Mouse (Mus musculus) ovary, postnatal 14 days (tissue): Measurements from ENCODE around the gene Ppp5c.

Experiments
- DNase-seq: peaks from one replicate; pipeline ENCODE4 v3.0.0; 2022; ENCODE audit warnings: low spot score

Ppp5c gene

GRCm38 (mm10) chr7:16982859-16983568 lies 44.7 kb downstream of the Ppp5c start, which contains the start of gene Gm42372:
Gene Gm42372, plus strand, starts transcription at chr7:16983086.
- DNase-seq: no peak

GRCm38 (mm10) chr7:16980348-16980747 lies 47.4 kb downstream of the Ppp5c start:
- DNase-seq: no peak

- DNase-seq: no peak
These were observed 49.1 kb downstream of the Ppp5c start for GRCm38 (mm10) chr7:16978593-16978992.

GRCm38 (mm10) chr7:16978173-16978572 lies 49.6 kb downstream of the Ppp5c start:
- DNase-seq: no peak

GRCm38 (mm10) chr7:16976298-16976697 lies 51.4 kb downstream of the Ppp5c start:
- DNase-seq: no peak

GRCm38 (mm10) chr7:16974018-16974417 lies 53.7 kb downstream of the Ppp5c start:
- DNase-seq: no peak

GRCm38 (mm10) chr7:16971160-16971559 lies 56.6 kb downstream of the Ppp5c start:
- no peak for DNase-seq

GRCm38 (mm10) chr7:16968414-16968813 lies 59.3 kb downstream of the Ppp5c start:
- DNase-seq: no peak

GRCm38 (mm10) chr7:16961678-16962077 lies 66.0 kb downstream of the Ppp5c start:
- no peak for DNase-seq

- no peak for DNase-seq
These were observed 68.1 kb downstream of the Ppp5c start, which contains the start of gene Pnmal1 for GRCm38 (mm10) chr7:16959539-16960187. Gene Pnmal1, plus strand, starts transcription at chr7:16959679.

GRCm38 (mm10) chr7:16956410-16957265 lies 71.1 kb downstream of the Ppp5c start:
- no peak for DNase-seq

- no peak for DNase-seq
These were observed 72.0 kb downstream of the Ppp5c start for GRCm38 (mm10) chr7:16955712-16956111.
